Mouse (Mus musculus) bone marrow macrophage, adult 2 months (primary cell): ENCODE measurements around the gene Ostm1. TPM values are rescaled to one million over a fixed set of nuclear protein-coding genes. Genes with fewer than 3 reads are reported as not detected.

ENCODE experiments used
- H3K27ac ChIP-seq: 2 replicates; pipeline ENCODE4 v1.5.1; 2012; ENCODE audit warnings: low read depth, low read length; ENCODE audit not compliant: insufficient read depth
- H3K4me1 ChIP-seq: 2 replicates; pipeline ENCODE4 v1.6.1; 2012; ENCODE audit warnings: low read length; ENCODE audit not compliant: control insufficient read depth, insufficient read depth
- H3K4me3 ChIP-seq: 2 replicates; pipeline ENCODE4 v1.5.1; 2012; ENCODE audit warnings: mild to moderate bottlenecking, low read length, moderate library complexity; ENCODE audit not compliant: insufficient read depth
- CTCF ChIP-seq: IDR thresholded peaks from 2 replicates; pipeline ENCODE4 v1.5.1; 2012; ENCODE audit warnings: low read depth, mild to moderate bottlenecking, low read length, moderate library complexity
- POLR2A ChIP-seq: IDR thresholded peaks from 2 replicates; pipeline ENCODE4 v1.6.1; 2012; ENCODE audit warnings: mild to moderate bottlenecking, low read depth, low read length, borderline replicate concordance
- polyA plus RNA-seq: library from polyadenylated mRNA; stranded (reverse); fragments of >200 nt; gene quantifications from 2 replicates; pipeline ENCODE4 v1.2.4, GENCODE M21; 2012; ENCODE audit not compliant: missing spikeins, insufficient read depth, insufficient read length

Gene Ostm1
- polyA plus RNA-seq, 1 experiment, result 48.5 TPM

DNA sequence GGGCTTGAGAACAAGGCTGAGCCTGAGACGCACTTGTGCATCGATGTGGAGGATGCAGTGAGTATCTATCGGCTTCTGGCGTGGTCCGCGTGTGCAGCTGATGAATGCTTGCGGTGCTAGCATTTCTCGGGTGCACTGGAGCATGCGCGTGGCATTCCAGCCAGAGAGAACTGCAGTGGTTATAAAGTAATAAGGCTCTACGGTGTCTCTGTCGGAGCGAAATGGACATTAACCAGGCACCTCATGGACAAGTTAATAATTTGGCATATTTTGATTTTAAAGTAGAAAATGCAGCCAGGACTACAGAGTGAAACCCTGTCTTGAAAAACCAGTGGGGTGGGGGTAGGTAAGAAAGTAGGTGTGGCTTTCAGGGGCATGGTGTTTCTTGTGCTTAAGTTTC is 112.7 kb downstream of the Ostm1 start:
- TF ChIP-seq CTCF, result no peak
- TF ChIP-seq POLR2A, result no peak
- Histone ChIP-seq H3K4me1 (no peaks in the 10 kb centered on the region), H3K27ac (no peak overlapping the region), H3K4me3 (no peak overlapping the region)

DNA sequence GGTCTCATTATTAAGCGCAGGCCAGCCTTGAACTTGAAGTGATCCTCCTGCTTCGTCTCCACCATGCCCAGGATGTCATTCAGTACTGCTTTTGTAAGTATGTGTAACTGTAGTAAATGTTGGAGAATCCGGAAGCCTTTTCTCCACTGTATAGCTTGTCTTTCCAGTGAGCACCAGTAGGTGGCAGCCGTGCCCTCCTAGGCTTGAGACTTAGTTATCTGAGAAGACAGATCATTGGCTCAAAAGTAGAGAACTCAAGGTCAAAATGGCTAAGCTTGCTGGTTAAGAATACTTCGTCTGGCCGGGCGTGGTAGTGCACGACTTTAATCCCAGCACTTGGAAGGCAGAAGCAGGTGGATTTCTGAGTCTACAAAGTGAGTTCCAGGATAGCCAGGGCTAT is 113.4 kb downstream of the Ostm1 start:
- Histone ChIP-seq H3K4me3 (no peak overlapping the region), H3K4me1 (no peaks in the 10 kb centered on the region), H3K27ac (no peak overlapping the region)
- TF ChIP-seq CTCF (0 out of 2 replicates have a peak, but pooled peaks have one; percentile 12), POLR2A (no peak)

GRCm38 (mm10) chr10:42698375-42698774 is 114.8 kb downstream of the Ostm1 start:
- no peak overlapping the region for H3K4me3 ChIP-seq
- no peaks in the 10 kb centered on the region for H3K4me1 ChIP-seq
- no peak overlapping the region for H3K27ac ChIP-seq
- no peak for TF ChIP-seq CTCF
- TF ChIP-seq POLR2A, result no peak

- no peak for TF ChIP-seq POLR2A
- Histone ChIP-seq H3K4me1 (no peaks in the 10 kb centered on the region), H3K4me3 (no peak overlapping the region), H3K27ac (no peak overlapping the region)
These were observed 115.4 kb downstream of the Ostm1 start for GRCm38 (mm10) chr10:42698994-42699393.

DNA sequence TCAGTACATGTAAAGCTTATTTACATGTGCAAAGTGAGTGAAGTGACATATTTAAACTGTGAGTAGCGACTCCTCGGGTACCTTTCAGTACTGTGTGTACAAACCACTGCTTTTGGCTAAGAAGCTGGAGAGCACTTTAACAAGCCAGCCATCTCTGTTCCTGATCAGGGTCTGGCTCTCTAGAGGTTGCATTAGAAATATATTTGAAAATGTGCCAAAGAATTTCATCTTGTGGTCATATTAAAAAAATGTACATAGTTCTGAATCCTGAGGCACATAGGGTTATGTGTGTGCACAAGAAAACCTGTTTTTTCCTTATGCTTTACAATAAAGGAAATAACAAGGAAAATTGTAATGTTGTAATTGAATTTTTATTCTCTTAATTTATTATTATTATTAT is 118.5 kb downstream of the Ostm1 start:
- TF ChIP-seq POLR2A, result no peak
- no peak for TF ChIP-seq CTCF
- Histone ChIP-seq H3K4me1 (no peaks in the 10 kb centered on the region), H3K4me3 (no peak overlapping the region), H3K27ac (no peak overlapping the region)

GRCm38 (mm10) chr10:42714676-42715075 is 131.1 kb downstream of the Ostm1 start:
- TF ChIP-seq CTCF (no peak), POLR2A (no peak)
- H3K27ac ChIP-seq, result no peak overlapping the region

DNA sequence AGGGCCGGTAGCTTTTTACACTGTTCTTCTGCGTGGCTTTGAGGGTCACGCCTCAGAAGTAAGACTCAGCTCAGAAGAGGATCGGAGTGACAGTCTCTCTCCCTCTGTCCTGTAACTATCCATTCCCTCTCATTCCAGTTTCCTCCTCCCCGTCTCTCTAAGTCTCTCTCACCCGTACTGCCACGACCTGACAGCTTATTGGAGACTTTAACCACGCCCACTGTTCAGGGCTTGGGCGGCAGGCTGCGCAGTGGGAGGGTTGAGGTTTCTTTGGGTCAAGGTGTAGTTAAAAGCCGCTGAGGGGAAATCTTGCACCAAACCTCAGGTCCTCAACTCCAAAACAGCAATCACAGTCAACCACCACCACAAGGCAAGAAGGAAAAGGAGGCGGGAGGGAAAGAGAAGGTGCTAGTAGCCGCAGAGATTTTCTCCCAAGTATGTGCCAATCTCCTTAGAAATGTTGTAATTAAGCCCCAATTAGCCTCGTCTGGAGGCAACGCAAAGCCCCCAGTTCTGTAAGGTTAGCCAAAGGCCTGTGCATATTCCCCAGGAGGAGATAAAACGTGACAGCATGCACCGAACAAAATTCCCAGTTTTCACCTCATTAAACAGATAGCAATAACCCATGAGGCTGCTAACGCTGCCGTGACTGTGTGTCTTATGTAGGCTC is 131.9 kb downstream of the Ostm1 start:
- no peak for TF ChIP-seq POLR2A
- no peak for TF ChIP-seq CTCF
- Histone ChIP-seq H3K27ac (no peak overlapping the region), H3K4me1 (no peaks in the 10 kb centered on the region), H3K4me3 (no peak overlapping the region)

More at GRCm38 (mm10) chr10:42714676-42715075, 131.1 kb downstream of the Ostm1 start:
- H3K4me3 ChIP-seq, result no peak overlapping the region
- no peaks in the 10 kb centered on the region for H3K4me1 ChIP-seq

- Histone ChIP-seq H3K4me3 (no peak overlapping the region), H3K4me1 (no peaks in the 10 kb centered on the region), H3K27ac (no peak overlapping the region)
- no peak for TF ChIP-seq CTCF
- TF ChIP-seq POLR2A, result no peak
These were observed 138.5 kb downstream of the Ostm1 start for GRCm38 (mm10) chr10:42722116-42722515.

- H3K27ac ChIP-seq, result no peak overlapping the region
- no peaks in the 10 kb centered on the region for H3K4me1 ChIP-seq
- no peak overlapping the region for H3K4me3 ChIP-seq
- no peak for TF ChIP-seq POLR2A
- TF ChIP-seq CTCF, result no peak
These were observed 139.9 kb downstream of the Ostm1 start for GRCm38 (mm10) chr10:42723275-42724232.

DNA sequence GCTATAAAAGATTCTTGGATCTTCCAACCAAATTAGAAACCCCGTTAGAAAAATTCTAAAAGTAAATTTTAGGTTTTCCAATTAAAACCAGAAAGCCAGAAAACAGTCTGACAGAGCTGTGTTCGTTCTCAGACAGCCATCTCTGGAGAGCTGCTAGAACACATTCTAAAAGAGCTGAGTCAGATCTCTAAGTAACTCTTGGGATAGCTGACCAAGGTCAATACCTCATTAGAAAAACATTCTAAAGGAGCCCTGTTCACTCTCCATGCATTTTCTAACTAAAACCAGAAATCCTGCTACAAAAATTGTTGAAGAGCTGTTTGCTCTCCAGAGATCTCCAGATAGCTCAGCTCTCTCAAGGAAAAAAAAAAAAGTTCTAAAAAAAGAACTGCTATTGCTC is 146.0 kb downstream of the Ostm1 start:
- no peak for TF ChIP-seq POLR2A
- no peak for TF ChIP-seq CTCF
- Histone ChIP-seq H3K4me3 (no peak overlapping the region), H3K4me1 (no peaks in the 10 kb centered on the region), H3K27ac (no peak overlapping the region)
